Mouse (Mus musculus): ENCODE results near the gene Mlf1.
A peak's percentile ranks its signal among the peaks of the same experiment; 100 is the strongest.

The Mlf1 gene

GRCm38 (mm10) chr3:67373872-67374271 lies at the start of gene Mlf1:
TSS of gene Mlf1 (plus strand) at chr3:67374097.
- peak; percentile 80 for DNase-seq

- DNase-seq = no peak
Measured at GRCm38 (mm10) chr3:67339558-67339957, 34.3 kb upstream of the Mlf1 start.

GRCm38 (mm10) chr3:67340921-67341320 lies 33.0 kb upstream of the Mlf1 start:
- DNase-seq = no peak

GRCm38 (mm10) chr3:67343004-67343662 lies 30.8 kb upstream of the Mlf1 start:
- DNase-seq = no peak

GRCm38 (mm10) chr3:67344599-67344998 lies 29.3 kb upstream of the Mlf1 start:
- peak; percentile 52 for DNase-seq

GRCm38 (mm10) chr3:67346674-67347073 lies 27.2 kb upstream of the Mlf1 start:
- DNase-seq = no peak

- no peak for DNase-seq
Measured at GRCm38 (mm10) chr3:67351406-67352127, 22.3 kb upstream of the Mlf1 start.

- peak; percentile 10 for DNase-seq
Measured at GRCm38 (mm10) chr3:67352128-67352762, 21.7 kb upstream of the Mlf1 start.

GRCm38 (mm10) chr3:67352763-67353149 lies 21.1 kb upstream of the Mlf1 start:
- DNase-seq = no peak

GRCm38 (mm10) chr3:67358376-67358775 lies 15.5 kb upstream of the Mlf1 start:
- DNase-seq = no peak

GRCm38 (mm10) chr3:67366087-67366892 lies 7.6 kb upstream of the Mlf1 start:
- no peak for DNase-seq

GRCm38 (mm10) chr3:67367481-67367880 lies 6.4 kb upstream of the Mlf1 start:
- DNase-seq = no peak

GRCm38 (mm10) chr3:67369407-67370079 lies 4.4 kb upstream of the Mlf1 start:
- no peak for DNase-seq

GRCm38 (mm10) chr3:67372194-67372593 lies 1.7 kb upstream of the Mlf1 start:
- no peak for DNase-seq

- DNase-seq = no peak
Measured at GRCm38 (mm10) chr3:67372781-67373180, 1.1 kb upstream of the Mlf1 start.

GRCm38 (mm10) chr3:67374360-67374778 lies 472 bp downstream of the Mlf1 start:
- no peak for DNase-seq

GRCm38 (mm10) chr3:67375063-67375462 lies 1.2 kb downstream of the Mlf1 start, which contains the start of gene Gm17402:
TSS of gene Gm17402 (minus strand) at chr3:67375163.
- no peak for DNase-seq

- no peak for DNase-seq
Measured at GRCm38 (mm10) chr3:67378215-67378614, 4.3 kb downstream of the Mlf1 start.

- DNase-seq = no peak
Measured at GRCm38 (mm10) chr3:67429338-67429998, 55.6 kb downstream of the Mlf1 start.

GRCm38 (mm10) chr3:67429999-67430380 lies 56.1 kb downstream of the Mlf1 start, which contains the start of gene Gfm1:
TSS of gene Gfm1 (plus strand) at chr3:67430096.
- peak; percentile 89 for DNase-seq

GRCm38 (mm10) chr3:67434011-67434410 lies 60.1 kb downstream of the Mlf1 start:
- DNase-seq = no peak

- no peak for DNase-seq
Measured at GRCm38 (mm10) chr3:67447143-67447542, 73.2 kb downstream of the Mlf1 start.
